Mouse (Mus musculus): ENCODE measurements at regions not wholly inside any gene's neighbourhood (a gene's known extent, or its start where the extent isn't known, plus 50 kb on each side); places are given as distances from the start of the nearest gene placed in this dataset.

DNA sequence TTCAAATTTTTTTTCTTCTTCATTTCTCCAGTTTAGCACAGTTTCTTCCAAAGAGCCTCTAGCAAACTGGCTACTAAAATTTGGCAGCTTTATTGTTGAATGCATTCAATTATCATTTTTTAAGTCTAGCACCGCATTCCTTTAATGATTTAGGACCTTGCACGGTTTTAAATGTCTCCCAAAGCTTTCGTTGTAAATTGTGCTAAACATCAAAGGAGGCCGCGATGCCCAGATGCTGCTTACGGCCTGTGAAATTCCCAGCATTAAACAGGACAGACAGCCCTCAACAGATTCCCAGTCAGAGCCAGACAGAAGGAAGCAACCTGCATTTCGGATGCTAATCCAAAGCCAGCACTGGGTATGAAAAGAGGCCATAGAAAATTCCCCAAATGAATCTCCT, 108.0 kb upstream of the Fam204a start:
- TF ChIP-seq CTCF (IDR thresholded peaks at IDR 0.05; ENCODE audit: borderline replicate concordance, insufficient read depth, low read depth, low read length) (no peak), POLR2A (IDR thresholded peaks at IDR 0.05; ENCODE audit: borderline replicate concordance, insufficient read depth, low read length) (no peak)
